Mouse (Mus musculus) kidney, embryonic 14.5 days (tissue): ENCODE measurements around the gene Gm5767. TPM values are rescaled to one million over a fixed set of nuclear protein-coding genes. Genes with fewer than 3 reads are reported as not detected.

Source experiments
- ATAC-seq: fragments of 200-750 bp; cut with Nextera tagmentation; 2 replicates; pipeline ENCODE4 v1.8.0; 2017; ENCODE audit warnings: moderate number of reproducible peaks, mild to moderate bottlenecking, moderate TSS enrichment, moderate library complexity; ENCODE audit not compliant: low FRiP score, low TSS enrichment
- H3K27ac ChIP-seq: fragments of 300-500 bp; sonication (generic); 2 replicates; pipeline ENCODE4 v1.5.1; 2014; ENCODE audit warnings: low read depth, mild to moderate bottlenecking, low read length, moderate library complexity, mixed read lengths
- H3K27me3 ChIP-seq: fragments of 300-500 bp; sonication (generic); 2 replicates; pipeline ENCODE4 v1.6.1; 2014; ENCODE audit warnings: mild to moderate bottlenecking, low read length; ENCODE audit not compliant: control insufficient read depth, insufficient read depth
- H3K36me3 ChIP-seq: fragments of 300-500 bp; sonication (generic); 2 replicates; pipeline ENCODE4 v1.6.1; 2014; ENCODE audit warnings: low read length, mixed read lengths; ENCODE audit not compliant: control insufficient read depth, insufficient read depth
- H3K4me1 ChIP-seq: fragments of 300-500 bp; sonication (generic); 2 replicates; pipeline ENCODE4 v1.6.1; 2014; ENCODE audit warnings: low read length, mixed read lengths; ENCODE audit not compliant: control insufficient read depth, insufficient read depth
- H3K4me2 ChIP-seq: fragments of 300-500 bp; sonication (generic); replicated peaks from 2 replicates; pipeline ENCODE4 v1.6.1; 2014; ENCODE audit warnings: low read depth, mild to moderate bottlenecking, low read length
- H3K4me3 ChIP-seq: fragments of 300-500 bp; sonication (generic); 2 replicates; pipeline ENCODE4 v1.5.1; 2014; ENCODE audit warnings: mild to moderate bottlenecking, low read length
- H3K9ac ChIP-seq: fragments of 300-500 bp; sonication (generic); 2 replicates; pipeline ENCODE4 v1.6.1; 2014; ENCODE audit warnings: low read depth, mild to moderate bottlenecking, low read length, moderate library complexity
- H3K9me3 ChIP-seq: fragments of 300-500 bp; sonication (generic); 2 replicates; pipeline ENCODE4 v1.6.1; 2016; ENCODE audit warnings: low read length; ENCODE audit not compliant: control insufficient read depth
- WGBS: fragments of 180-500 bp; shearing (Covaris S2); extraction: QIAGEN DNeasy Blood & Tissue Kit; methylation state at CpG from one replicate; pipeline ENCODE4 v1.1.7; 2014; 5-methylcytosine and 5-hydroxymethylcytosine counted together
- polyA plus RNA-seq: library from polyadenylated mRNA; unstranded; fragments of >200 nt; fragmentation: Nextera tagmentation; extraction: Ambion mirVana; gene quantifications from 2 replicates; pipeline ENCODE4 v1.2.1, GENCODE M21; 2014

Gene Gm5767
- polyA plus RNA-seq, 1 experiment from 2014 or later, result not detected

GRCm38 (mm10) chr16:8672811-8673210 lies 7.8 kb upstream of the Gm5767 start:
- Histone ChIP-seq H3K4me1 (peaks cover 23% of the 10 kb centered on the region), H3K9ac (no peak overlapping the region), H3K27me3 (no peaks in the 10 kb centered on the region), H3K27ac (no peak overlapping the region), H3K36me3 (no peaks in the 10 kb centered on the region; the same call in 1 of the 2 replicates), H3K4me2 (no peak overlapping the region), H3K9me3 (no peaks in the 10 kb centered on the region), H3K4me3 (no peak overlapping the region; the same call in 1 of the 2 replicates)
- no peak for ATAC-seq

- ATAC-seq, result no peak
- Histone ChIP-seq H3K4me1 (peaks cover 20% of the 10 kb centered on the region), H3K27ac (no peak overlapping the region), H3K9me3 (no peaks in the 10 kb centered on the region), H3K4me2 (no peak overlapping the region), H3K9ac (no peak overlapping the region), H3K36me3 (no peaks in the 10 kb centered on the region; the same call in 1 of the 2 replicates), H3K27me3 (no peaks in the 10 kb centered on the region), H3K4me3 (no peak overlapping the region)
- 74% methylated on average over 6 of the region's 6 CpGs for WGBS
These were observed 7.2 kb upstream of the Gm5767 start for GRCm38 (mm10) chr16:8673343-8673742.

GRCm38 (mm10) chr16:8674165-8674564 lies 6.4 kb upstream of the Gm5767 start:
- Histone ChIP-seq H3K27ac (no peak overlapping the region), H3K4me2 (no peak overlapping the region), H3K4me3 (no peak overlapping the region), H3K4me1 (peaks cover 20% of the 10 kb centered on the region), H3K36me3 (no peaks in the 10 kb centered on the region), H3K27me3 (no peaks in the 10 kb centered on the region), H3K9ac (no peak overlapping the region), H3K9me3 (no peaks in the 10 kb centered on the region)
- 4% methylated on average over 8 of the region's 8 CpGs for WGBS
- no peak for ATAC-seq

GRCm38 (mm10) chr16:8675559-8675958 lies 5.0 kb upstream of the Gm5767 start:
- Histone ChIP-seq H3K27ac (no peak overlapping the region), H3K4me3 (no peak overlapping the region), H3K36me3 (no peaks in the 10 kb centered on the region), H3K4me1 (peaks cover 7% of the 10 kb centered on the region; the same call in 1 of the 2 replicates), H3K9me3 (no peaks in the 10 kb centered on the region), H3K9ac (no peak overlapping the region), H3K4me2 (no peak overlapping the region), H3K27me3 (no peaks in the 10 kb centered on the region)
- ATAC-seq, result no peak
- 84% methylated on average over 8 of the region's 8 CpGs for WGBS

GRCm38 (mm10) chr16:8676228-8676627 lies 4.3 kb upstream of the Gm5767 start:
- H3K9me3 ChIP-seq, result no peaks in the 10 kb centered on the region
- no peaks in the 10 kb centered on the region for H3K27me3 ChIP-seq
- H3K4me1 ChIP-seq, result no peaks in the 10 kb centered on the region
- no peak overlapping the region for H3K9ac ChIP-seq
- no peak overlapping the region for H3K4me2 ChIP-seq
- no peaks in the 10 kb centered on the region for H3K36me3 ChIP-seq
- no peak for ATAC-seq
- H3K27ac ChIP-seq, result no peak overlapping the region
- no peak overlapping the region for H3K4me3 ChIP-seq
- WGBS, result 74% methylated on average over 2 of the region's 2 CpGs

- ATAC-seq, result no peak
- 52% methylated on average over 4 of the region's 4 CpGs for WGBS
These were observed 3.8 kb upstream of the Gm5767 start for GRCm38 (mm10) chr16:8676800-8677199.

GRCm38 (mm10) chr16:8678035-8678434 lies 2.5 kb upstream of the Gm5767 start:
- Histone ChIP-seq H3K9me3 (no peaks in the 10 kb centered on the region), H3K9ac (no peak overlapping the region), H3K4me2 (no peak overlapping the region), H3K27me3 (no peaks in the 10 kb centered on the region), H3K4me3 (no peak overlapping the region), H3K27ac (no peak overlapping the region), H3K36me3 (no peaks in the 10 kb centered on the region), H3K4me1 (no peaks in the 10 kb centered on the region)
- 61% methylated on average over 5 of the region's 5 CpGs for WGBS
- ATAC-seq, result no peak

More at GRCm38 (mm10) chr16:8676800-8677199, 3.8 kb upstream of the Gm5767 start:
- Histone ChIP-seq H3K4me3 (no peak overlapping the region), H3K27me3 (no peaks in the 10 kb centered on the region), H3K4me1 (no peaks in the 10 kb centered on the region), H3K36me3 (no peaks in the 10 kb centered on the region), H3K4me2 (no peak overlapping the region), H3K9me3 (no peaks in the 10 kb centered on the region), H3K9ac (no peak overlapping the region), H3K27ac (no peak overlapping the region)

GRCm38 (mm10) chr16:8678676-8679075 lies 1.9 kb upstream of the Gm5767 start:
- no peaks in the 10 kb centered on the region for H3K9me3 ChIP-seq
- no peak overlapping the region for H3K4me2 ChIP-seq
- no peak overlapping the region for H3K27ac ChIP-seq
- ATAC-seq, result no peak
- no peaks in the 10 kb centered on the region for H3K27me3 ChIP-seq
- H3K4me1 ChIP-seq, result no peaks in the 10 kb centered on the region
- no peak overlapping the region for H3K9ac ChIP-seq
- H3K4me3 ChIP-seq, result no peak overlapping the region
- 86% methylated on average over 4 of the region's 4 CpGs for WGBS
- no peaks in the 10 kb centered on the region for H3K36me3 ChIP-seq

GRCm38 (mm10) chr16:8679780-8680179 lies 790 bp upstream of the Gm5767 start:
- Histone ChIP-seq H3K9ac (no peak overlapping the region), H3K4me3 (no peak overlapping the region), H3K27ac (no peak overlapping the region), H3K9me3 (no peaks in the 10 kb centered on the region), H3K36me3 (no peaks in the 10 kb centered on the region), H3K4me1 (no peaks in the 10 kb centered on the region), H3K27me3 (no peaks in the 10 kb centered on the region), H3K4me2 (no peak overlapping the region)
- no peak for ATAC-seq
- 81% methylated on average over 3 of the region's 3 CpGs for WGBS
